Mouse (Mus musculus) MEL (cell line): Measurements from ENCODE around the gene Oas1a.
"Not testable (repeated sequence)": the region's sequence is repeated elsewhere in the genome, so short reads cannot be mapped to it uniquely, and the experiment has no call there.

Experiments
- CTCF ChIP-seq, 3 experiments: IDR thresholded peaks in 2 of 3; conservative IDR thresholded peaks in 1 of 3; 2 replicates each; pipeline ENCODE4 v1.5.1; 2011 to 2012; ENCODE audit warnings: low read length in 3 of 3, low read depth in 2 of 3, mild to moderate bottlenecking in 2 of 3, improper control_type of control experiment in 1 of 3, inconsistent platforms in 1 of 3, mixed read lengths in 1 of 3, moderate library complexity in 1 of 3; ENCODE audit not compliant: control insufficient read depth in 1 of 3, insufficient read depth in 1 of 3, poor library complexity in 1 of 3, severe bottlenecking in 1 of 3
- E2F4 ChIP-seq: IDR thresholded peaks from 2 replicates; pipeline ENCODE4 v1.6.1; 2011; ENCODE audit warnings: low read depth, low read length, improper control_type of control experiment, borderline replicate concordance
- EP300 ChIP-seq, 2 experiments: IDR thresholded peaks; 2 replicates each; pipeline ENCODE4 v1.6.1; 2011; ENCODE audit warnings: improper control_type of control experiment in 2 of 2, low read length in 2 of 2, low read depth in 1 of 2, mild to moderate bottlenecking in 1 of 2
- GABPA ChIP-seq: IDR thresholded peaks from 2 replicates; pipeline ENCODE4 v1.6.1; 2012; ENCODE audit warnings: low read depth, mild to moderate bottlenecking, inconsistent platforms, low read length, improper control_type of control experiment, moderate library complexity
- GATA1 ChIP-seq: IDR thresholded peaks from 2 replicates; pipeline ENCODE4 v1.6.1; 2011; ENCODE audit warnings: low read depth, low read length, improper control_type of control experiment
- KAT2A ChIP-seq: conservative IDR thresholded peaks from 2 replicates; pipeline ENCODE4 v1.6.1; 2012; ENCODE audit warnings: low read depth, low read length, improper control_type of control experiment, inconsistent platforms
- POLR2A ChIP-seq, 2 experiments: IDR thresholded peaks; 2 replicates each; pipeline ENCODE4 v1.6.1; 2011 to 2012; ENCODE audit warnings: low read length in 2 of 2, mild to moderate bottlenecking in 2 of 2, control low read depth in 1 of 2, improper control_type of control experiment in 1 of 2, low read depth in 1 of 2, moderate library complexity in 1 of 2; ENCODE audit not compliant: control insufficient read depth in 1 of 2, insufficient read depth in 1 of 2, poor library complexity in 1 of 2
- POLR2AphosphoS2 ChIP-seq: IDR thresholded peaks from 2 replicates; pipeline ENCODE4 v1.6.1; 2011; ENCODE audit warnings: low read length, improper control_type of control experiment
- ZKSCAN1 ChIP-seq: IDR thresholded peaks from 2 replicates; pipeline ENCODE4 v1.6.1; 2012; ENCODE audit warnings: low read depth, mild to moderate bottlenecking, inconsistent platforms, low read length, improper control_type of control experiment, moderate library complexity

GRCm38 (mm10) chr5:120878803-120879202 lies 28.5 kb downstream of the Oas1a start:
- not testable (repeated sequence) for TF ChIP-seq KAT2A; E2F4; CTCF (IDR thresholded peaks at IDR 0.05 in 2 of 3, conservative IDR thresholded peaks at IDR 0.05 in 1 of 3; ENCODE audit: control insufficient read depth in 1 of 3, insufficient read depth in 1 of 3, low read depth in 2 of 3, low read length in 3 of 3, poor library complexity in 1 of 3, severe bottlenecking in 1 of 3); EP300 (IDR thresholded peaks at IDR 0.05; ENCODE audit: low read depth in 1 of 2, low read length in 2 of 2); POLR2AphosphoS2; ZKSCAN1; GABPA; GATA1; POLR2A (IDR thresholded peaks at IDR 0.05; ENCODE audit: control insufficient read depth in 1 of 2, insufficient read depth in 1 of 2, low read depth in 1 of 2, low read length in 2 of 2, poor library complexity in 1 of 2)
